ENCODE assay signal across 7 mouse cellular contexts in the genomic region with DNA sequence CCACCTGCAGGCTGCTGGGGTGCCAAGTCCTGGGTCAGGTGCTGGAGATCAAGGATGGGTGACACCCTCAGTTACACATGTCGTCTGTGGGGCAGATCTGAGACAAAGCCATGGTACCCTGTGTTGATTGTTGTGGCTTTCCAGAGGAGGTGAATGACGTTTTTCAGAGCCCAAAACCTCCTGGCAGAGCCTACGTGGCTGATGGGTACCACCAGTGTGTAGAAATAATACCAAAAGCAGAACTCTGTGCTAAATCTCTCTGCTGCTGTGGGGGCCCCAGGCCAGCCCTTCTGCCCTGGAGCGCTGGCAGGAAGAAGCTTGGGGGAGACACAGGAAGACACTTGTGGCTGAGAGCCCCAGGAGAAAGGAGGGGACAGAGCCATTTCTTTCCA.
DNase-seq lines count a peak whose midpoint lies in the region; ATAC-seq and TF ChIP-seq lines count a peak whose summit lies in the region.

No protein-coding gene starts in this region.

- H3K9ac ChIP-seq in liver, postnatal 0 days (replicated peaks), result no peak overlapping the region; the same call in 1 of the 2 replicates

- no peak for TF ChIP-seq POLR2A in thymus, adult 2 months (IDR thresholded peaks at IDR 0.05; ENCODE audit: control insufficient read depth, extremely low read depth, insufficient read depth, low read length, poor library complexity)

- H3K4me1 ChIP-seq in thymus, adult 2 months (replicated peaks; ENCODE audit: control insufficient read depth, insufficient read depth, low read length), result peaks cover 41% of the 10 kb centered on the region
- peaks cover 46% of the 10 kb centered on the region for H3K4me1 ChIP-seq in liver, postnatal 0 days (ENCODE audit: insufficient read depth)

- peak overlapping the region; percentile 37 for H3K27ac ChIP-seq in thymus, adult 2 months (ENCODE audit: control insufficient read depth, insufficient read depth, low read length)
- H3K27ac ChIP-seq in liver, postnatal 0 days (ENCODE audit: low read depth), result peak overlapping the region; percentile 65

- peak; percentile 29 for DNase-seq in thymus, adult 2 months
- DNase-seq in thymus, adult 18-20 months, result no peak
- peak; percentile 18 for DNase-seq in liver, postnatal 0 days
- peak; percentile 36 to 37 for DNase-seq in thymus, postnatal 36 days
- no peak for DNase-seq in adipocyte (ENCODE audit: low spot score)

- H3K4me3 ChIP-seq in thymus, adult 2 months (ENCODE audit: control insufficient read depth, insufficient read depth, low read length), result no peak overlapping the region
- no peak overlapping the region for H3K4me3 ChIP-seq in liver, postnatal 0 days (ENCODE audit: low read depth, low read length)

- WGBS in thymus, adult 2 months, result 5% methylated on average over 4 of the region's 4 CpGs
- WGBS in liver, postnatal 0 days (ENCODE audit: insufficient replicate concordance), result 28% methylated on average over 4 of the region's 4 CpGs

- peak overlapping the region; percentile 10; the same call in 1 of the 2 replicates for H3K4me2 ChIP-seq in liver, postnatal 0 days (ENCODE audit: low read depth, low read length)

- no peaks in the 10 kb centered on the region for H3K9me3 ChIP-seq in liver, postnatal 0 days (ENCODE audit: low read length)

- ATAC-seq in granulocyte monocyte progenitor cell, adult 5-6 weeks (replicated peaks; ENCODE audit: poor library complexity, severe bottlenecking), result peak; percentile 72
- no peak for ATAC-seq in liver, postnatal 0 days
- no peak for ATAC-seq in activated CD4-positive, CD25-positive, alpha-beta regulatory T cell, adult 4 months

- TF ChIP-seq CTCF in thymus, adult 2 months (IDR thresholded peaks at IDR 0.05; ENCODE audit: borderline replicate concordance, control insufficient read depth, extremely low read depth, insufficient read depth, low read length, poor library complexity), result no peak
- TF ChIP-seq CTCF in liver, postnatal 0 days (IDR thresholded peaks at IDR 0.05; ENCODE audit: low read depth), result no peak

- H3K36me3 ChIP-seq in thymus, adult 2 months (ENCODE audit: control insufficient read depth, insufficient read depth, low read length), result no peaks in the 10 kb centered on the region
- H3K36me3 ChIP-seq in liver, postnatal 0 days (replicated peaks; ENCODE audit: insufficient read depth, low read length), result no peaks in the 10 kb centered on the region

- H3K27me3 ChIP-seq in thymus, adult 2 months (ENCODE audit: control insufficient read depth, insufficient read depth, low read length), result no peaks in the 10 kb centered on the region
- no peaks in the 10 kb centered on the region for H3K27me3 ChIP-seq in liver, postnatal 0 days (ENCODE audit: insufficient read depth, low read length)

- no peak for TF ChIP-seq EP300 in liver, postnatal 0 days (IDR thresholded peaks at IDR 0.05; ENCODE audit: low read depth)

Comparison
In these comparisons a context has a peak if more than half of its experiments do, and no peak if none do; other contexts are left out.
1. DNase-seq: peak in thymus, adult 2 months (single experiment), liver, postnatal 0 days (single experiment) and thymus, postnatal 36 days (2 of 2); none in thymus, adult 18-20 months (0 of 2) and adipocyte (single experiment).